Mouse (Mus musculus): Measurements from ENCODE around the gene Slc25a40. TPM values are rescaled to one million over a fixed set of nuclear protein-coding genes. Genes with fewer than 3 reads are reported as not detected.
A peak's percentile ranks its signal among the peaks of the same experiment; 100 is the strongest.

Slc25a40 gene
- polyA plus RNA-seq, 1 experiment from 2014 or later, result 8.1 TPM

GRCm38 (mm10) chr5:8421424-8421823, 1.2 kb upstream of the Slc25a40 start:
- Histone ChIP-seq H3K4me3 (replicated peaks; ENCODE audit: low read length) (peak overlapping the region; percentile 84), H3K27ac (no peak overlapping the region), H3K9ac (peak overlapping the region; percentile 82; the same call in 1 of the 2 replicates), H3K4me2 (replicated peaks) (peak overlapping the region; percentile 87), H3K36me3 (replicated peaks; ENCODE audit: control insufficient read depth, insufficient read depth) (0 out of 2 replicates have a peak, but pooled peaks cover 3% of the 10 kb centered on the region), H3K9me3 (ENCODE audit: control insufficient read depth, low read length) (no peaks in the 10 kb centered on the region), H3K27me3 (ENCODE audit: control insufficient read depth, insufficient read depth, low read length) (no peaks in the 10 kb centered on the region), H3K4me1 (replicated peaks; ENCODE audit: control insufficient read depth, insufficient read depth, low read length) (peaks cover 12% of the 10 kb centered on the region)
- 17% methylated on average over 3 of the region's 3 CpGs for WGBS
- DNase-seq (ENCODE audit: low spot score) (no peak), ATAC-seq (ENCODE audit: low FRiP score) (no peak)

GRCm38 (mm10) chr5:8422932-8423928, 580 bp downstream of the Slc25a40 start:
- DNase-seq (ENCODE audit: low spot score), result peak; percentile 44
- Histone ChIP-seq H3K9me3 (ENCODE audit: control insufficient read depth, low read length) (no peaks in the 10 kb centered on the region), H3K9ac (peak overlapping the region; percentile 82), H3K4me2 (replicated peaks) (peak overlapping the region; percentile 87), H3K27ac (peak overlapping the region; percentile 78), H3K4me3 (replicated peaks; ENCODE audit: low read length) (peak overlapping the region; percentile 84), H3K4me1 (replicated peaks; ENCODE audit: control insufficient read depth, insufficient read depth, low read length) (peaks cover 12% of the 10 kb centered on the region), H3K27me3 (ENCODE audit: control insufficient read depth, insufficient read depth, low read length) (no peaks in the 10 kb centered on the region), H3K36me3 (replicated peaks; ENCODE audit: control insufficient read depth, insufficient read depth) (0 out of 2 replicates have a peak, but pooled peaks cover 3% of the 10 kb centered on the region)
- under 1% methylated on average over 40 of the region's 40 CpGs for WGBS
- no peak for ATAC-seq (ENCODE audit: low FRiP score)

GRCm38 (mm10) chr5:8424116-8424515, 1.5 kb downstream of the Slc25a40 start:
- Histone ChIP-seq H3K4me1 (replicated peaks; ENCODE audit: control insufficient read depth, insufficient read depth, low read length) (peaks cover 12% of the 10 kb centered on the region), H3K36me3 (replicated peaks; ENCODE audit: control insufficient read depth, insufficient read depth) (0 out of 2 replicates have a peak, but pooled peaks cover 3% of the 10 kb centered on the region), H3K27me3 (ENCODE audit: control insufficient read depth, insufficient read depth, low read length) (no peaks in the 10 kb centered on the region), H3K9me3 (ENCODE audit: control insufficient read depth, low read length) (no peaks in the 10 kb centered on the region), H3K4me3 (replicated peaks; ENCODE audit: low read length) (peak overlapping the region; percentile 84), H3K27ac (no peak overlapping the region), H3K9ac (peak overlapping the region; percentile 82; the same call in 1 of the 2 replicates), H3K4me2 (replicated peaks) (peak overlapping the region; percentile 87)
- ATAC-seq (ENCODE audit: low FRiP score) (no peak), DNase-seq (ENCODE audit: low spot score) (no peak)
- 12% methylated on average over 7 of the region's 7 CpGs for WGBS

DNA sequence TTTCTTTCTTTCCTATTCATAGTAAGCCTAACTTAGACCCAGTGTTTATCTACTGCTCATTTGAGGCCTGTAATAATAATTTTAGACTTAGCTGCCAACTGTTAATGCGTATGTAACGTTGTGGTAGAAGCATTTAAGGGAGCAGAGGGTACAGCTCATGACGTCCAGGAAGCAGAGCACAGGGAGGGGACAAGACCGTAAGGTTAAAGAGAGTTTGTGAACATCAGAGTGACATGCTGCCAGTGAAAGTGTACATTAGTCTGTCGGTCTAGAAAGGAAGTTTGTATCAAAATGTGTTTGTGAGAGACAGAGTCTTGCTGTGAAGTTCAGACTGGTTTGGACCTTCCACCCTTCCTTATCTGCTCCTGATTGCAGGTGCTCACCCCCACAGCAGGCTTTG, 3.2 kb downstream of the Slc25a40 start:
- peaks cover 12% of the 10 kb centered on the region for H3K4me1 ChIP-seq (replicated peaks; ENCODE audit: control insufficient read depth, insufficient read depth, low read length)
- DNase-seq (ENCODE audit: low spot score) (no peak), ATAC-seq (ENCODE audit: low FRiP score) (no peak)
- no peak overlapping the region for H3K4me3 ChIP-seq (replicated peaks; ENCODE audit: low read length)
- H3K9me3 ChIP-seq (ENCODE audit: control insufficient read depth, low read length), result no peaks in the 10 kb centered on the region
- H3K4me2 ChIP-seq (replicated peaks), result no peak overlapping the region
- H3K27ac ChIP-seq, result no peak overlapping the region
- no peaks in the 10 kb centered on the region for H3K36me3 ChIP-seq (replicated peaks; ENCODE audit: control insufficient read depth, insufficient read depth)
- no peaks in the 10 kb centered on the region for H3K27me3 ChIP-seq (ENCODE audit: control insufficient read depth, insufficient read depth, low read length)
- 87% methylated on average over 5 of the region's 5 CpGs for WGBS
- no peak overlapping the region for H3K9ac ChIP-seq

GRCm38 (mm10) chr5:8437481-8438156, 15.0 kb downstream of the Slc25a40 start:
- DNase-seq (ENCODE audit: low spot score) (no peak), ATAC-seq (ENCODE audit: low FRiP score) (no peak)
- peaks cover 12% of the 10 kb centered on the region for H3K36me3 ChIP-seq (replicated peaks; ENCODE audit: control insufficient read depth, insufficient read depth)
- H3K4me1 ChIP-seq (replicated peaks; ENCODE audit: control insufficient read depth, insufficient read depth, low read length), result no peaks in the 10 kb centered on the region
- no peak overlapping the region for H3K27ac ChIP-seq
- 96% methylated on average over 5 of the region's 5 CpGs for WGBS
- H3K4me3 ChIP-seq (replicated peaks; ENCODE audit: low read length), result no peak overlapping the region
- no peaks in the 10 kb centered on the region for H3K27me3 ChIP-seq (ENCODE audit: control insufficient read depth, insufficient read depth, low read length)
- H3K4me2 ChIP-seq (replicated peaks), result no peak overlapping the region
- no peaks in the 10 kb centered on the region for H3K9me3 ChIP-seq (ENCODE audit: control insufficient read depth, low read length)
- H3K9ac ChIP-seq, result no peak overlapping the region

GRCm38 (mm10) chr5:8439095-8439494, 16.4 kb downstream of the Slc25a40 start:
- DNase-seq (ENCODE audit: low spot score) (no peak), ATAC-seq (ENCODE audit: low FRiP score) (no peak)
- no peaks in the 10 kb centered on the region for H3K4me1 ChIP-seq (replicated peaks; ENCODE audit: control insufficient read depth, insufficient read depth, low read length)
- H3K4me3 ChIP-seq (replicated peaks; ENCODE audit: low read length), result no peak overlapping the region
- no peak overlapping the region for H3K4me2 ChIP-seq (replicated peaks)
- no peaks in the 10 kb centered on the region for H3K27me3 ChIP-seq (ENCODE audit: control insufficient read depth, insufficient read depth, low read length)
- 77% methylated on average over 2 of the region's 2 CpGs for WGBS
- H3K27ac ChIP-seq, result no peak overlapping the region
- no peak overlapping the region for H3K9ac ChIP-seq
- no peaks in the 10 kb centered on the region for H3K9me3 ChIP-seq (ENCODE audit: control insufficient read depth, low read length)
- H3K36me3 ChIP-seq (replicated peaks; ENCODE audit: control insufficient read depth, insufficient read depth), result peaks cover 12% of the 10 kb centered on the region

DNA sequence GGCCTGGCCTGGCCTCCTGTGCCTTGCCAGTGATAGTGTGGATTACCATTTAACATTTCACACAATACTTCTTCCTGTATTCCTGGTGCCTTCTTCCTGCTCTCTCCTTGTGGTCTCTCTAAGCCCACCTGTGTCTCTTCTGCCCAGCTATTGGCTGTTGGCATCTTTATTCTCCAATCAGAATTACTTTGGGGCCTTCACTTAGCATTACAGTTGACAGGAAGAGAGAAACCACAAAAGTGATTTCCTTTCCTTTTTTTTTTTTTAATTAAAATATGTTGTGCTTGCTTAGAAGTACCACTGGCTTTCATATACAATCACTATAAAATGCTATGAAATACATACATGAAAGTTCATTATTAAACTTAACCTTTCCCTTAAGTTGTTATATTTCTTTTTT, 32.9 kb downstream of the Slc25a40 start:
- Histone ChIP-seq H3K4me2 (replicated peaks) (no peak overlapping the region), H3K9me3 (ENCODE audit: control insufficient read depth, low read length) (no peaks in the 10 kb centered on the region), H3K27me3 (ENCODE audit: control insufficient read depth, insufficient read depth, low read length) (no peaks in the 10 kb centered on the region), H3K9ac (no peak overlapping the region), H3K4me3 (replicated peaks; ENCODE audit: low read length) (no peak overlapping the region), H3K27ac (no peak overlapping the region), H3K36me3 (replicated peaks; ENCODE audit: control insufficient read depth, insufficient read depth) (no peaks in the 10 kb centered on the region), H3K4me1 (replicated peaks; ENCODE audit: control insufficient read depth, insufficient read depth, low read length) (no peaks in the 10 kb centered on the region)
- ATAC-seq (ENCODE audit: low FRiP score) (no peak), DNase-seq (ENCODE audit: low spot score) (no peak)

DNA sequence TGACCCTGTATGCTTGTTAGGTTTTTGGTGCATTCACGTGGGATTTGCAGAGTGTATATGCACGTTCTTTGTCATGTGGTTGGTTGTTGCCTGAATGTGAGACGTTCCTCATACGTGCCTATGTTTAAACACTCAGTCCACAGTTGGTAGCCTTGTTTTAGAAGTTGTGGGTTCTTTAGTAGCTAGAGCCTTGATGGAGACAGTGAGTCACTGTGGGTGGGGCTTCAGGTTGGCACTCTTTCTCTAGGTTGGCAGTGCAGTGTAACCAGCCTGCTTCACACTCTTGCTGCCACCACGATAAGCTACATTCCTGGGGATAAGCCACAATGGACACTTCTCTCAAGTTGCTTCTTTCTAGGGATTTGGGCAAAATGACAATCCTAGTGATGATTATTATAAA, 33.9 kb downstream of the Slc25a40 start:
- no peaks in the 10 kb centered on the region for H3K36me3 ChIP-seq (replicated peaks; ENCODE audit: control insufficient read depth, insufficient read depth)
- no peaks in the 10 kb centered on the region for H3K27me3 ChIP-seq (ENCODE audit: control insufficient read depth, insufficient read depth, low read length)
- no peak overlapping the region for H3K4me2 ChIP-seq (replicated peaks)
- H3K27ac ChIP-seq, result no peak overlapping the region
- H3K9me3 ChIP-seq (ENCODE audit: control insufficient read depth, low read length), result no peaks in the 10 kb centered on the region
- no peak for DNase-seq (ENCODE audit: low spot score)
- no peak overlapping the region for H3K4me3 ChIP-seq (replicated peaks; ENCODE audit: low read length)
- no peak overlapping the region for H3K9ac ChIP-seq
- H3K4me1 ChIP-seq (replicated peaks; ENCODE audit: control insufficient read depth, insufficient read depth, low read length), result no peaks in the 10 kb centered on the region
- WGBS, result 93% methylated on average over 5 of the region's 5 CpGs
- ATAC-seq (ENCODE audit: low FRiP score), result no peak

DNA sequence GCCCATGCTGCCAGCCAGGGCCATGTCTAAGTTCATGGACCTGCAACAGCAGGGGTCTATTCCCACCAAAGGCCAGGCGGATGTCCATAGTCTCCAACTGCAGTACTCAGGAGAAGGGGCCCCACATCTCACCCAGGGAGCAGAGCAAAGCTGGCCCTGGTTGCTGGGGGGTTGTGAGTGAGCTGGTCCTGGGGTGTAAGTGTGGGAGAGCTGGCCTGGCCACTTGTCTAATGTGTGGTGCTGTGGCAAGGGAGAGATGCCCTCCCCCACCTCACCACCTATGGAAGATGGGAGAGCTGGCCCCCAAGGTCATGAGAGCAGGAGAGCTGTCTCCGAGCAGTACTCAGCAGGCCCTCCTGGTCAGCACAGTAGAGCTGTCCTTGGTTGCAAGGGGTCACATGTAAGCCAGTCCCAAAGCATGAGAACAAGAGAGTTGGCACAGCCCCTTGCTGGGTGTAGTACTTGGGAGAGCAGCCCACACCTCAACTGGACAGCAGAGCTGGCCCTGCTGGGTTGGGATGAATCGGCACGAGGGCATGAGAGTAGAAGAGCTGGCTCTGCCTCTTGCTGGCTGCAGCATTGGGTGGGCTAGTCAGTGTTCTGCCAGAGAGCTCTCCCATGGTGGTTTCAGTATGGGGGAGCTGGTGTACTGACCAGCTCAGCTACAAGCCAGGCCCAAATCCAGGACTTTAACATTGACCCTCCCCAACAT, 65.5 kb downstream of the Slc25a40 start:
- H3K4me2 ChIP-seq (replicated peaks), result no peak overlapping the region
- no peaks in the 10 kb centered on the region for H3K4me1 ChIP-seq (replicated peaks; ENCODE audit: control insufficient read depth, insufficient read depth, low read length)
- H3K36me3 ChIP-seq (replicated peaks; ENCODE audit: control insufficient read depth, insufficient read depth), result 0 out of 2 replicates have a peak, but pooled peaks cover 7% of the 10 kb centered on the region
- DNase-seq (ENCODE audit: low spot score) (no peak), ATAC-seq (ENCODE audit: low FRiP score) (peak; percentile 35)
- no peak overlapping the region for H3K4me3 ChIP-seq (replicated peaks; ENCODE audit: low read length)
- H3K27me3 ChIP-seq (ENCODE audit: control insufficient read depth, insufficient read depth, low read length), result no peaks in the 10 kb centered on the region
- WGBS, result 29% methylated on average over 4 of the region's 4 CpGs
- no peak overlapping the region for H3K9ac ChIP-seq
- no peaks in the 10 kb centered on the region for H3K9me3 ChIP-seq (ENCODE audit: control insufficient read depth, low read length)
- no peak overlapping the region for H3K27ac ChIP-seq

All from hindbrain, embryonic 14.5 days (tissue).